Mouse (Mus musculus) gastrocnemius, postnatal 4 days (tissue): ENCODE measurements around the gene Tgm2. TPM values are rescaled to one million over a fixed set of nuclear protein-coding genes. Genes with fewer than 3 reads are reported as not detected.

Experiments
- DNase-seq, 2 experiments: peaks; one replicate each; pipeline ENCODE4 v3.0.0; 2021 to 2022; ENCODE audit warnings: low spot score in 2 of 2, mixed read lengths in 2 of 2
- long read RNA-seq, 2 experiments: library from polyadenylated mRNA; stranded (forward); transcript quantifications; one replicate each; pipeline ENCODE4 v2.0.0; 2021
- total RNA-seq, 2 experiments: library from RNA; stranded (reverse); gene quantifications; 2 replicates each; pipeline ENCODE4 v1.2.3; 2021

The Tgm2 gene
- 100 to 1,000 TPM in 1 of 2 experiments, 10 to 100 TPM in 1; 81.0 to 130 TPM for total RNA-seq
- long read RNA-seq, experiment 1, transcript Tgm2-201 (13 exons, 3,596 nt): major isoform, 47 of 89 reads
- long read RNA-seq, experiment 1, partial matches to known transcripts: 27 of 89 reads
- long read RNA-seq, experiment 1, other reads (novel, unspliced or antisense): 15 of 89 reads
- long read RNA-seq, experiment 2, transcript Tgm2-201 (13 exons, 3,596 nt): major isoform, 89 of 139 reads
- long read RNA-seq, experiment 2, partial matches to known transcripts: 36 of 139 reads
- long read RNA-seq, experiment 2, other reads (novel, unspliced or antisense): 14 of 139 reads

GRCm38 (mm10) chr2:158146223-158146622, at the start of gene Tgm2:
Gene Tgm2, minus strand, starts transcription at chr2:158146436.
- peak; percentile 85 to 90 for DNase-seq

GRCm38 (mm10) chr2:158194945-158195640, 48.9 kb upstream of the Tgm2 start:
- DNase-seq: peak in 1 of 2 experiments; percentile 48

GRCm38 (mm10) chr2:158193611-158194336, 47.5 kb upstream of the Tgm2 start:
- no peak for DNase-seq

- no peak for DNase-seq
Observed at GRCm38 (mm10) chr2:158191098-158191497, 44.9 kb upstream of the Tgm2 start.

- no peak for DNase-seq
Observed at GRCm38 (mm10) chr2:158189451-158189850, 43.2 kb upstream of the Tgm2 start.

- no peak for DNase-seq
Observed at GRCm38 (mm10) chr2:158186206-158186871, 40.1 kb upstream of the Tgm2 start.

- DNase-seq: no peak
Observed at GRCm38 (mm10) chr2:158183266-158183665, 37.0 kb upstream of the Tgm2 start.

GRCm38 (mm10) chr2:158181932-158182331, 35.7 kb upstream of the Tgm2 start:
- DNase-seq: no peak

GRCm38 (mm10) chr2:158180797-158181196, 34.6 kb upstream of the Tgm2 start:
- peak in 1 of 2 experiments; percentile 70 for DNase-seq

- peak; percentile 55 to 68 for DNase-seq
Observed at GRCm38 (mm10) chr2:158179370-158180111, 33.3 kb upstream of the Tgm2 start.

GRCm38 (mm10) chr2:158178696-158179369, 32.6 kb upstream of the Tgm2 start:
- peak; percentile 64 to 77 for DNase-seq

- no peak for DNase-seq
Observed at GRCm38 (mm10) chr2:158178139-158178538, 31.9 kb upstream of the Tgm2 start.

- DNase-seq: no peak
Observed at GRCm38 (mm10) chr2:158177574-158177973, 31.3 kb upstream of the Tgm2 start.

- no peak for DNase-seq
Observed at GRCm38 (mm10) chr2:158176763-158177162, 30.5 kb upstream of the Tgm2 start.

GRCm38 (mm10) chr2:158175433-158175832, 29.2 kb upstream of the Tgm2 start:
- no peak for DNase-seq

GRCm38 (mm10) chr2:158174958-158175357, 28.7 kb upstream of the Tgm2 start:
- DNase-seq: no peak

GRCm38 (mm10) chr2:158174438-158174837, 28.2 kb upstream of the Tgm2 start:
- no peak for DNase-seq

GRCm38 (mm10) chr2:158170394-158170793, 24.2 kb upstream of the Tgm2 start:
- DNase-seq: no peak

- DNase-seq: no peak
Observed at GRCm38 (mm10) chr2:158169771-158170170, 23.5 kb upstream of the Tgm2 start.

GRCm38 (mm10) chr2:158169351-158169750, 23.1 kb upstream of the Tgm2 start:
- no peak for DNase-seq
